Mouse (Mus musculus): ENCODE measurements at regions not wholly inside any gene's neighbourhood (a gene's known extent, or its start where the extent isn't known, plus 50 kb on each side); places are given as distances from the start of the nearest gene placed in this dataset.

DNA sequence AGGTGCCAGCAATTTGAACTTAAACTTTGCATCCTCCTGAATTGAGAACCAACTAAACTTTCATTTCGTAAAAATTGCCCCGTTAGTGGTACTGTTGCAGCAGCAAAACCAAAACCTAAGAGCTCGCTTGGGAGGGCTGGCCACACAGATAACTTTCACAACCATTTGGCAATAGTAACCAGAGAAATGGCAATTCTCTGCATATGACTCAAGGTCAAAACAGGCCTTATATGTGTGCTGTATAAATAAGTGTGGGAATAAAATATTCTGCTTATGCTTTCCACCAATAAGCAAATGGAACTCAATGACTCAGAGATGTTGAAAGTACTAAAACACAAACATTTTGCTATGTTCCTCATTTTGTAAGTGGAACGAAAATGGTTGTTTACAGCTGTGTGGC lies 550.3 kb downstream of the Car8 start:
- TF ChIP-seq CTCF (IDR thresholded peaks at IDR 0.05; ENCODE audit: borderline replicate concordance, insufficient read depth, low read length) (no peak), POLR2A (IDR thresholded peaks at IDR 0.05; ENCODE audit: low read depth, low read length) (no peak)
